Mouse (Mus musculus) left cerebral cortex, adult 18-20 months (tissue): ENCODE measurements around the gene Hspa1l. TPM values are rescaled to one million over a fixed set of nuclear protein-coding genes. Genes with fewer than 3 reads are reported as not detected.
"Not testable (repeated sequence)": the region's sequence is repeated elsewhere in the genome, so short reads cannot be mapped to it uniquely, and the experiment has no call there.

Experiments used
- DNase-seq, 2 experiments: peaks; one replicate each; pipeline ENCODE4 v3.0.0; 2021 to 2022; ENCODE audit warnings: low spot score in 2 of 2, mixed read lengths in 1 of 2
- total RNA-seq, 2 experiments: library from RNA; stranded (reverse); gene quantifications; 2 replicates each; pipeline ENCODE4 v1.2.3; 2021

Hspa1l gene
- total RNA-seq, 2 experiments from 2014 or later: 0.44 to 0.61 TPM

GRCm38 (mm10) chr17:35002153-35002865 is 29.8 kb downstream of the Hspa1l start:
- DNase-seq: no peak

- DNase-seq: no peak
These were observed 30.7 kb downstream of the Hspa1l start for GRCm38 (mm10) chr17:35003022-35003838.

DNA sequence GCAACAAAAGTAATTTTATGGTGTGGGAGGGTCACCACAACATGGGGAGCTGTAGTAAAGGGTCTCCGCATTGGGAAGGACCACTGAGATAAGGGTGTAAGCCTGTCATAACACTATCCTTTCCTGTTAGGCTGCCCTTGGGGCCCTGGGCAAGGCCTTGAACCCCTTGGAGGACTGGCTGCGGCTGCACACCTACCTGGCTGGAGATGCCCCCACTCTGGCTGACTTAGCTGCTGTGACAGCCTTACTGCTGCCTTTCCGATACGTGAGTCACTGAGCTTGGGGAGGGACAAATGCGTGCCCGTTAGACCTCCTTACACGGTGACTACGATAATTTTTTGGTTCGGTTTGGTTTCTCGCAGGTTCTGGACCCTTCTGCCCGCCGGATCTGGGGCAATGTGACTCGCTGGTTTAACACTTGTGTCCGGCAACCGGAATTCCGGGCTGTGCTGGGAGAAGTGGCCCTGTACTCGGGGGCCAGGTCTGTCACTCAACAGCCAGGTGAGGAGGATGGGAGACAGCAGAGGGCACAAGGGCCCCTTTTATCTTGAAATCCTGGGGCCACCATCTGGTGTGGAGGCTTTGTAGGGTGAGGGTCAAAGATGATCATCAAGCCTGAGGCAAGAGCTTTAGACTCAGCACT is 31.7 kb downstream of the Hspa1l start:
- no peak for DNase-seq

GRCm38 (mm10) chr17:35005158-35005557 is 32.7 kb downstream of the Hspa1l start:
- DNase-seq: no peak

- DNase-seq: not testable (repeated sequence)
These were observed 33.4 kb downstream of the Hspa1l start for GRCm38 (mm10) chr17:35005902-35006301.

GRCm38 (mm10) chr17:35007387-35007991 is 35.0 kb downstream of the Hspa1l start:
- no peak for DNase-seq

GRCm38 (mm10) chr17:35009586-35009985 is 37.1 kb downstream of the Hspa1l start:
- no peak for DNase-seq

GRCm38 (mm10) chr17:35011440-35011839 is 38.9 kb downstream of the Hspa1l start:
- no peak for DNase-seq

- DNase-seq: no peak
These were observed 39.9 kb downstream of the Hspa1l start for GRCm38 (mm10) chr17:35012430-35012829.

DNA sequence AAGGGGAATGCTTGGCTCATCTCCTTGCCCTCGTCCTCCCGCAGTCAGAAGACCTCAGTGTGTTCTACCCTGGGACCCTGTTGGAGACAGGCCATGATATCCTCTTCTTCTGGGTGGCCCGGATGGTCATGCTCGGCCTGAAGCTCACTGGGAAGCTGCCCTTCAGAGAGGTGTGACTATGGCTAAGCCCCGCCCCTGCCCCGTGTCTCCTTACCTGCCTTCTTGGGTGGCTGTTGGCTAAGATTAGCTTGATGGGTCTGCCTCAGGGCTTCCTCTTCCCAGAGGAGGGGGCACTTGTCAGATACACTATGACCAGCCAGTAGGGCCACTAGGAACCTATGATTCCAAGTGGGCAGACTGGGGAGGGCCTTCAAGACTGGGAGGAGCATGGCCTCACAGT is 40.7 kb downstream of the Hspa1l start:
- DNase-seq: no peak

- no peak for DNase-seq
These were observed 42.8 kb downstream of the Hspa1l start for GRCm38 (mm10) chr17:35015296-35015695.

- DNase-seq: no peak
These were observed 43.9 kb downstream of the Hspa1l start, which contains the start of gene Vwa7 for GRCm38 (mm10) chr17:35016376-35016775. Vwa7 (plus strand) TSS chr17:35016579.

DNA sequence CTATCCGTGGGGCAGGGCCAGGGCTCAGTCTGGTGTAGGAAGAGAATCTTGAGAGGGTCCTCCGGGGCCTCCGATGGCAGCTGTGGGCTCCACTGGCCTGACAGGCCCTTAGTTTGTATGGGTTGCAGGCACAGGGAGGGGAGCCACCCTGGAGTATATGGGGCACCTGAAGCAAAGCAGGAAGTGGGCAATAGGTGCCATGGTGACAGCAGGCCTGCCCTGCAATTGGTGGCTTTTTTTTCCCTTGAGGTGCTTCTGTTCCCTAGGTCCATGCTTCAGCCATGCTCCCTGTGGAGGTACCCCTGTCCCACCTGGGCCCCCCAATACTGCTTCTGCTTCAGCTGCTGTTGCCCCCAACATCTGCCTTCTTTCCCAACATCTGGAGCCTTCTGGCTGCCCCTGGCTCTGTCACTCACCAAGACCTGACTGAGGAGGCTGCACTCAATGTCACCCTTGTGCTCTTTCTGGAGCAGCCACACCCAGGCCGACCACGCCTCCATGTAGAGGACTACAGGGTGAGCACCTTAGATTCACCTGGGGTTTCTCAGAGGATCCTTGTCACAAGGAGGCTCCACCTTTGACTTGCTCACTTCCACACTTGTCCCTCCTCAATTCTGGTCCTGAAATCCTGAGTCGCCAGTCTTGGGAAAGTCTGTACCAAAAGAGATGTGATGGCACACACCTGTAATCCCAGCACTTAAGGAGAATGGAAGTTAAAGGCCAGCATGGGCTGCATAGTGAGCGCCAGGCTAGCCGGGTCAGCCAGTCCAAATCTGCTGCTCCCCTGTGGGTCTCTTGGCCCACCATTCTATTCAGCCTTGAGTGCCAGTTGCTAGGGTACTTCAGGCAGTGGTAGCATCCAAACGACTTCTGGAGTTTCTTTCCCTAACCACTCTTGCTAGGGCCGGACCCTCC is 44.5 kb downstream of the Hspa1l start:
- DNase-seq: no peak

DNA sequence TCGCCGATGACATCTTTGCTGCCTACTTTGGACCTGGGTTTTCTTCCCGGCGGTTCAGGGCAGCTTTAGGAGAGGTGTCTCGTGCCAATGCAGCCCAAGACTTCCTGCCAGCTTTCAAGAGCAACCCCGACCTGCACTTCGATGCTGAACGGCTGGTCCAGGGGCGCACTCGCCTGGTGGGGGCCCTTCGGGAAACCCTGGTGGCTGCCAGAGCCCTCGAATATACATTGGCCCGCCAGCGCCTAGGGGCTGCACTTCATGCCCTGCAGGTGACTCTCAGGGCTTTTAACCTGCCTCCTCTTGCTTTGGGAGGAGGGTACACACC is 45.2 kb downstream of the Hspa1l start:
- DNase-seq: no peak

DNA sequence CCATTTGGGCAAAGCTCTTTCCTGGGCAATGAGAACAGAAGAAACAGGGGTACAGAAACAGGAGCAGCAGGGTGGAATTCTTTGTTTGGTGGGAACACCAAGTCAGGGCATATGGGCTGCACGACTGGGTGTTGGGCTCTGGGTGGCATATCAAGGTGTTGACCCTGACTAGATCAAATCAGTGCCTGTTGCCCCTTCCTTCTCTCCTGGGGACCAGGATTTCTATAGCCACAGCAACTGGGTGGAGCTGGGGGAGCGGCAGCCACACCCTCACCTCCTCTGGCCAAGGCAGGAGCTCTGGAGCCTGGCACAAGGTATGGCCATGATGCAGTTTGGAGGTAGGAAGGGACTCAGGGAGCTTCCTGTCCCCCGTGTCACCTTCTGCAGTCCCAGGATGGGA is 45.7 kb downstream of the Hspa1l start:
- DNase-seq: no peak

DNA sequence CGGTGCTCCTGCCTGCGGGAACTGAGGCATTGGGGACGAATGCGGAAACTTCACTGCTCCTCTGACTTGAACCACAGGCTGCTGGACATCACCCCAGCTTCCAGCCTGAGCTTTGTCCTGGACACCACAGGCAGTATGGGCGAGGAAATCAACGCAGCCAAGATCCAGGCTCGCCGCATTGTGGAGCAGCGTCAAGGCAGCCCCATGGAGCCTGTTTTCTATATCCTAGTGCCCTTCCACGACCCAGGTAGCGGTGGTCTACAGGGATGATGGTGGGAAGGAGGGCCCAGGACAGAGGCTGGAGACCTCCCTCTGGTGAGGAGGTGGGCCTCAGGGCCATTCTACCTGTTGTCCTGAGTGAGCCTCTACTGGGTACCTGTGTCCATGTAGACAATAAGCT is 47.4 kb downstream of the Hspa1l start:
- no peak for DNase-seq

DNA sequence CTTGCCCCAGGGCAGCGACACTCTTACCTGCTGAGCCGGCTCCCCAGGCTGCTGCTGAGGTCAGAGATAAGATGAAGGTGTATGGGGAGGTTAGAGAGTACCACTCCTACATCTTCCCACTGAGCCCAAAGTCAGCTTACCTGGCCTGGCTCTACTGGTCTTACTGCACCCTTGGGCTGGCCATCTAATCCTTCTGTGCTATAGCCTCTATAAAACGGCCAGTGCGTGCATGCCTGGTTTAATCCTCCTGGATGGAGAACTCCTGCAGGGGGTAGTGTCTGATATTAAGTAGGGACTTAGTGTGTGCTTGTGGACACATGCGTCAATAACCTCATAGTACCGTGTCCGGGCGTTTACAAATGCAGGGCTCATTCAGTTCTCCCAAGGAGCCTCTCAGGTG is 48.0 kb downstream of the Hspa1l start:
- no peak for DNase-seq

DNA sequence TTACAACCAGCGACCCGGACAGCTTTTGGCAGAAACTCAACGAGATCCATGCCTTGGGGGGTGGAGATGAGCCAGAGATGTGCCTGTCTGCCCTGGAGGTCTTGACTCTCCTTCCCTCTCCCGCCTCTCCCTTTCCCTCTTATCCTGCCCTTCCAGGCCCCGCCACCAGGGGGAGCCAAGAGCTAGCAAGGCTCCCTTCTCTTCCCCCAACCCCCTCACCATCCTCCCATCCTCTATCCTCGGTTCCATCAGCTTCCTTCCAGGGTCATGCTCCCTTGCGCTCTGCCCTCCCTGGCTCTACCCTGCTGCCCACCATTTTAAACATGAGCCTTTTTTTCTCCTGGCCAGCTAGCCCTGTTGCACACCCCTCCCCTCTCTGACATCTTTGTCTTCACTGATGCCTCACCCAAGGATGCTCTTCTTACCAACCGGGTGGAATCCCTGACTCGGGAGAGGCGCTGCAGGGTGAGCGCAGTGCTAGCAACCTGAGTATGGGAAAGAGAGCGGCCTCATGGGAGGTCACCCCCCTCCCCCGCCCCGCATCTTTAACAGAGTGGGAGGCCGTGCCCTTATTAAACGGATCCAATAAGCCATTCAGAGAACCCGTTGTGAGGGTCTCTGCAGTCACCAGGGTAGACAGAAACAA is 48.8 kb downstream of the Hspa1l start:
- DNase-seq: peak; percentile 85 to 93

DNA sequence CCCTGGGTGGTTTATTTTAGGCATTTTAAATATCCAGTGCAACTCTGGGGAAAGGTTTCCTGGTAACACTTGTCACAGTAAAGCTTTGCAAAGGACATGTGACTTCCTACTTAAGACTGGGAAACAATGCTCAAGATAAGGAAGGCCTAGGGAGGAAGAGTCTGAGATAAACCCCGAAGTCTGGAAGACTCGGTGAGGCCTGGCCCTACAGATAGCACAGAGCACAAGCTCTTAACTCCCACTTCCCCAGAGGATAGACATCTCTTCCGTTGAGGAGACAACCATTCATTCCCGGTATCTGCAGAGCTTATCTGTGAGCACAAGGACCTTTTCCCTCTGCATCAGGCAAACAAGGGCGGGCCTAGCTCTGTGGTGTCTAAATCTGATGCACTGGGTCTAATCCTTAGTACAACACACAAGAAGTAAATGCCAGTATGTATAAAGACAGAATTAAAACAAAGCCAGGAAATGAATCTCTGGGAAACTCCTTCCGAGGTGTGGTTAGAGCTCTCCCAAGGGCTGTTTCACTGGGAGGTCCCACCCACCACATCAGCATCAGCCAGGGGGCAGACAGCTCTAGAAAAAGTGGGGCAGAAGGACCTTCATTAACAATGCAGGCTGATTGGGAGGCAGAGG is 49.5 kb downstream of the Hspa1l start:
- DNase-seq: no peak
